Mouse (Mus musculus) left cerebral cortex, postnatal 4 days (tissue): ENCODE results near the gene Chsy1. TPM values are rescaled to one million over a fixed set of nuclear protein-coding genes. Genes with fewer than 3 reads are reported as not detected.

Experiments
- DNase-seq: peaks from one replicate; pipeline ENCODE4 v3.0.0-alpha.2; 2022
- intact Hi-C: fragments of 180-260 bp; cut with DNase I; formaldehyde crosslinking; loops from one replicate; pipeline ENCODE4 v1.15.1; 2025
- total RNA-seq, 2 experiments: library from RNA; stranded (reverse); gene quantifications; 2 replicates each; pipeline ENCODE4 v1.2.3; 2021

Gene Chsy1
- total RNA-seq, 2 experiments from 2014 or later: 32.3 to 35.3 TPM

GRCm38 (mm10) chr7:66107206-66107605, 2.1 kb upstream of the Chsy1 start:
- DNase-seq: no peak
- intact Hi-C loops: loop anchor here (5.0 kb wide), 1 partner anchor 280 kb away; the partner anchor contains the start of gene Lrrk1

GRCm38 (mm10) chr7:66107930-66108329, 1.4 kb upstream of the Chsy1 start:
- intact Hi-C loops: loop anchor here (2.0 to 5.0 kb wide), 2 partner anchors 193 to 279 kb away; partner anchors contain the start of gene Lrrk1
- peak; percentile 49 for DNase-seq

GRCm38 (mm10) chr7:66109855-66110635, 730 bp downstream of the Chsy1 start:
- intact Hi-C loops: loop anchor here (2.0 to 5.0 kb wide), 2 partner anchors 191 to 277 kb away; partner anchors contain the start of gene Lrrk1

GRCm38 (mm10) chr7:66110636-66111112, 1.4 kb downstream of the Chsy1 start:
- DNase-seq: no peak
- intact Hi-C loops: no loop called here

More at GRCm38 (mm10) chr7:66109855-66110635, 730 bp downstream of the Chsy1 start:
- DNase-seq: peak; percentile 43

- no peak for DNase-seq
- intact Hi-C loops: no loop called here
Observed at GRCm38 (mm10) chr7:66111211-66111610, 1.9 kb downstream of the Chsy1 start.

GRCm38 (mm10) chr7:66113561-66113960, 4.2 kb downstream of the Chsy1 start:
- no peak for DNase-seq
- intact Hi-C loops: no loop called here

GRCm38 (mm10) chr7:66115821-66116343, 6.6 kb downstream of the Chsy1 start:
- intact Hi-C loops: no loop called here
- no peak for DNase-seq

GRCm38 (mm10) chr7:66116906-66117482, 7.7 kb downstream of the Chsy1 start:
- intact Hi-C loops: no loop called here
- no peak for DNase-seq

GRCm38 (mm10) chr7:66118046-66118445, 8.7 kb downstream of the Chsy1 start:
- no peak for DNase-seq
- intact Hi-C loops: no loop called here

GRCm38 (mm10) chr7:66118796-66119195, 9.5 kb downstream of the Chsy1 start:
- no peak for DNase-seq
- intact Hi-C loops: no loop called here

GRCm38 (mm10) chr7:66120139-66120538, 10.8 kb downstream of the Chsy1 start:
- intact Hi-C loops: no loop called here
- peak; percentile 23 for DNase-seq

- intact Hi-C loops: no loop called here
- DNase-seq: no peak
Observed at GRCm38 (mm10) chr7:66120702-66121396, 11.5 kb downstream of the Chsy1 start.

- intact Hi-C loops: no loop called here
- DNase-seq: no peak
Observed at GRCm38 (mm10) chr7:66124551-66124968, 15.2 kb downstream of the Chsy1 start.

GRCm38 (mm10) chr7:66125368-66125767, 16.1 kb downstream of the Chsy1 start:
- intact Hi-C loops: no loop called here
- DNase-seq: no peak

GRCm38 (mm10) chr7:66127951-66128645, 18.8 kb downstream of the Chsy1 start:
- DNase-seq: no peak
- intact Hi-C loops: no loop called here

- intact Hi-C loops: no loop called here
- DNase-seq: no peak
Observed at GRCm38 (mm10) chr7:66128857-66129256, 19.5 kb downstream of the Chsy1 start.

- no peak for DNase-seq
- intact Hi-C loops: no loop called here
Observed at GRCm38 (mm10) chr7:66130296-66130695, 21.0 kb downstream of the Chsy1 start.

- DNase-seq: no peak
- intact Hi-C loops: no loop called here
Observed at GRCm38 (mm10) chr7:66131776-66132421, 22.6 kb downstream of the Chsy1 start.

- intact Hi-C loops: no loop called here
- DNase-seq: no peak
Observed at GRCm38 (mm10) chr7:66134154-66134553, 24.8 kb downstream of the Chsy1 start.

- no peak for DNase-seq
- intact Hi-C loops: no loop called here
Observed at GRCm38 (mm10) chr7:66135644-66136043, 26.3 kb downstream of the Chsy1 start.
